Mouse (Mus musculus) midbrain, embryonic 11.5 days (tissue): ENCODE data around the gene Casp3. TPM values are rescaled to one million over a fixed set of nuclear protein-coding genes. Genes with fewer than 3 reads are reported as not detected.

ENCODE experiments used
- polyA plus RNA-seq: library from polyadenylated mRNA; unstranded; fragments of >200 nt; fragmentation: Nextera tagmentation; extraction: Ambion mirVana; gene quantifications from 2 replicates; pipeline ENCODE4 v1.2.1, GENCODE M21; 2014

The Casp3 gene
- polyA plus RNA-seq, 1 experiment from 2014 or later = 151 TPM

Other genes with a start within 250 kb of the Casp3 start
- 9.0 and 9.6 TPM in 2 replicates for gene Acsl1, start 146.3 kb upstream of the Casp3 start, polyA plus RNA-seq
- 32.6 and 35.3 TPM in 2 replicates for gene Cenpu, start 65.3 kb upstream of the Casp3 start, polyA plus RNA-seq
- gene Primpol, start 79 bp upstream of the Casp3 start, polyA plus RNA-seq = 8.6 and 11.6 TPM in 2 replicates
- 9.2 and 11.1 TPM in 2 replicates for gene Irf2, start 122.4 kb downstream of the Casp3 start, polyA plus RNA-seq